Mouse (Mus musculus): Measurements from ENCODE around the gene Fbxo34. TPM values are rescaled to one million over a fixed set of nuclear protein-coding genes. Genes with fewer than 3 reads are reported as not detected.

Fbxo34 gene
- polyA plus RNA-seq, 1 experiment from 2014 or later = 26.3 TPM

DNA sequence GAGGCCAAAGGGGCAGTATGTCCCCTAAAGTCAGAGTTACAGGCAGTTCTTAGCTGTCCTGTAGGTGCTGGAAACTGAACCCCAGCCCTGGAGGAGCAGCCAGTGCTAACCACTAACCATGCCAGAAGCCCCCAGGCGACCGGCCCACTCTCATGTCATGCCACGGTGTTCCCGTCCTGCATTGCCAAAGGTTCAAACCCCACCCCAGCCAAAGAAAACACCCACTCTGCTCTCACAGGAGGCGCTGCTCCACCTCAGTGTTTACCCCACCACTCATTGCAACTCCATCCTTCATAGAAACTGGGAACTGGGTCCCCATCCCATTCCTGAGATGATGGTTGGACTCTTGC is 83.9 kb downstream of the Fbxo34 start:
- 0 out of 2 replicates have a peak overlapping the region, but pooled peaks have one; percentile 28 for H3K27ac ChIP-seq (replicated peaks)
- H3K4me3 ChIP-seq (replicated peaks) = no peak overlapping the region
- no peak overlapping the region for H3K9ac ChIP-seq

DNA sequence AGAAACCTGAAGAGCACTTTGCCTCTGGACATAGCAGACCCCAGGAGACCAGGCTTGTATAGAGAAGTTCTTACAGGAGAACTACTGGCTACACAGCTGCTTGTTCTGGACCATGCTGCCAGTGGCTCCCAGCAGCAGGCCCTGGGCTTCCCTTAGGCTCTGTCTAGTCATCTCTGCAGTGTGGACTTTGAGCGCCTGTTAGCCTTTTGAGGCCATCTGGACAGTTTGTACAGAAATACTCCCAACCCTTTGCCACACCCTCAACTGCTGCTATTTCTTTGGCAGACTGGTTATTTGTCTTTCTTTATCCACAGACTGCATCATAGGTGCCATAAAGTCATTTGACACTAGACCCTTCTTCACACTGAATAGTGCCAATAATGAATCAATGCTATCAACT is 84.9 kb downstream of the Fbxo34 start:
- Histone ChIP-seq H3K9ac (no peak overlapping the region), H3K36me3 (no peaks in the 10 kb centered on the region; the same call in 1 of the 2 replicates)

More for the DNA sequence above, 83.9 kb downstream of the Fbxo34 start:
- 0 out of 2 replicates have a peak, but pooled peaks have one; percentile 6 for ATAC-seq (ENCODE audit: insufficient number of reproducible peaks, low FRiP score, low TSS enrichment, low read depth)
- Histone ChIP-seq H3K27me3 (no peaks in the 10 kb centered on the region), H3K4me2 (replicated peaks) (no peak overlapping the region), H3K4me1 (peaks cover 13% of the 10 kb centered on the region; the same call in 1 of the 2 replicates), H3K9me3 (replicated peaks) (no peaks in the 10 kb centered on the region), H3K36me3 (no peaks in the 10 kb centered on the region; the same call in 1 of the 2 replicates)
- WGBS = 78% methylated on average over 5 of the region's 5 CpGs

GRCm38 (mm10) chr14:47541325-47541948 is 91.2 kb downstream of the Fbxo34 start:
- peaks cover 49% of the 10 kb centered on the region for H3K36me3 ChIP-seq
- H3K4me1 ChIP-seq = no peaks in the 10 kb centered on the region
- H3K4me2 ChIP-seq (replicated peaks) = no peak overlapping the region
- WGBS = 87% methylated on average over 10 of the region's 10 CpGs
- no peak overlapping the region for H3K9ac ChIP-seq
- no peak overlapping the region for H3K27ac ChIP-seq (replicated peaks)
- no peak overlapping the region for H3K4me3 ChIP-seq (replicated peaks)
- H3K9me3 ChIP-seq (replicated peaks) = no peaks in the 10 kb centered on the region
- ATAC-seq (ENCODE audit: insufficient number of reproducible peaks, low FRiP score, low TSS enrichment, low read depth) = no peak
- H3K27me3 ChIP-seq = no peaks in the 10 kb centered on the region

More for the DNA sequence above, 84.9 kb downstream of the Fbxo34 start:
- H3K27ac ChIP-seq (replicated peaks) = no peak overlapping the region
- H3K9me3 ChIP-seq (replicated peaks) = no peaks in the 10 kb centered on the region
- H3K27me3 ChIP-seq = no peaks in the 10 kb centered on the region
- no peak overlapping the region for H3K4me3 ChIP-seq (replicated peaks)
- ATAC-seq (ENCODE audit: insufficient number of reproducible peaks, low FRiP score, low TSS enrichment, low read depth) = no peak
- H3K4me2 ChIP-seq (replicated peaks) = no peak overlapping the region
- peaks cover 13% of the 10 kb centered on the region; the same call in 1 of the 2 replicates for H3K4me1 ChIP-seq
- 89% methylated on average over 1 of the region's 1 CpGs for WGBS

GRCm38 (mm10) chr14:47542283-47542682 is 92.1 kb downstream of the Fbxo34 start:
- no peak overlapping the region for H3K27ac ChIP-seq (replicated peaks)
- H3K36me3 ChIP-seq = peaks cover 57% of the 10 kb centered on the region
- H3K4me2 ChIP-seq (replicated peaks) = no peak overlapping the region
- ATAC-seq (ENCODE audit: insufficient number of reproducible peaks, low FRiP score, low TSS enrichment, low read depth) = no peak
- H3K4me1 ChIP-seq = no peaks in the 10 kb centered on the region
- H3K9me3 ChIP-seq (replicated peaks) = no peaks in the 10 kb centered on the region
- H3K4me3 ChIP-seq (replicated peaks) = no peak overlapping the region
- no peak overlapping the region for H3K9ac ChIP-seq
- no peaks in the 10 kb centered on the region for H3K27me3 ChIP-seq
- 85% methylated on average over 3 of the region's 3 CpGs for WGBS

DNA sequence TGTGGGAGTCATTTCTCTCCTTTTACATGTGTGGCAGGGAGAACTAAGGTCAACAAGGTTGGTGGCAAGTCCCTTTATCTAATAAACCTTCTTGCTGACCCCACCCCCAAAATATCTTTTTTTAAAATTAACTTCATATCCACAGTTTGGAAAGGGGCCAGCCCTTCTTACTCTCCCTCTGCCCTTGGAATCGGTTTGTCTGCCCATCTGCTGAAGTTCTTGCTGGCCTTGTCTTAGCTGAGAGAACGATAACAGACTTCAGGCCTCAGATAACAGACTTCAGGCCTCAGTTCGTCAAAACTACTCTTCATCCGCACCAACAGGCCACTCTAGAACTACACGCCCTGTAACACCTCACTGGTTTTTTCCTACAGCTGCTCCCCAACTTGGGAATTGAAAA is 94.1 kb downstream of the Fbxo34 start:
- peaks cover 77% of the 10 kb centered on the region for H3K36me3 ChIP-seq

DNA sequence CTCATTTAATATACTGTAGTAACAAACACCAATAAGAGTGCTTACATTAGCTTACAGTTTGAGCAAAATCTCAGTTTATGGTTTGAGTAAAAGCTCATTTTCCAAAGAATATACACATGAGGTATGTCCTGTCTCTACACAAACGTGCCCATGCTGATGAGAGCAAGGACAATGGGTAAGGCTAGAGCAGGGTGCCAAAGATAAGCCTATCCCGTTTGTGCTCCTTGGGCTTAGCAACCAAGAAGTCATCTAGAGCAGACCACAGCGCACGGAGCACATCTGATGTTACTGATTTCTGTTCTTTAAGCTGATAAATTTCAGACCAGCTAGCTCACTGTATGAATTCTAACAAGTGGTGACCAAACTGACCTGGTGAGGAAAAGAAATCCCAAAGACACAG is 94.7 kb downstream of the Fbxo34 start:
- H3K4me1 ChIP-seq = no peaks in the 10 kb centered on the region
- 90% methylated on average over 4 of the region's 4 CpGs for WGBS
- H3K27ac ChIP-seq (replicated peaks) = no peak overlapping the region
- H3K4me2 ChIP-seq (replicated peaks) = no peak overlapping the region
- H3K27me3 ChIP-seq = no peaks in the 10 kb centered on the region
- peaks cover 83% of the 10 kb centered on the region for H3K36me3 ChIP-seq
- no peak for ATAC-seq (ENCODE audit: insufficient number of reproducible peaks, low FRiP score, low TSS enrichment, low read depth)
- no peaks in the 10 kb centered on the region for H3K9me3 ChIP-seq (replicated peaks)
- no peak overlapping the region for H3K4me3 ChIP-seq (replicated peaks)
- no peak overlapping the region for H3K9ac ChIP-seq

More for the DNA sequence above, 94.1 kb downstream of the Fbxo34 start:
- no peaks in the 10 kb centered on the region for H3K27me3 ChIP-seq
- H3K4me3 ChIP-seq (replicated peaks) = no peak overlapping the region
- H3K4me2 ChIP-seq (replicated peaks) = no peak overlapping the region
- H3K9me3 ChIP-seq (replicated peaks) = no peaks in the 10 kb centered on the region
- no peak overlapping the region for H3K27ac ChIP-seq (replicated peaks)
- ATAC-seq (ENCODE audit: insufficient number of reproducible peaks, low FRiP score, low TSS enrichment, low read depth) = no peak
- H3K4me1 ChIP-seq = no peaks in the 10 kb centered on the region
- WGBS = 86% methylated on average over 5 of the region's 5 CpGs
- no peak overlapping the region for H3K9ac ChIP-seq

- Histone ChIP-seq H3K4me3 (replicated peaks) (no peak overlapping the region), H3K9ac (no peak overlapping the region), H3K4me1 (no peaks in the 10 kb centered on the region), H3K27ac (replicated peaks) (no peak overlapping the region), H3K27me3 (no peaks in the 10 kb centered on the region), H3K36me3 (peaks cover 74% of the 10 kb centered on the region), H3K9me3 (replicated peaks) (no peaks in the 10 kb centered on the region), H3K4me2 (replicated peaks) (no peak overlapping the region)
- 84% methylated on average over 6 of the region's 6 CpGs for WGBS
- ATAC-seq (ENCODE audit: insufficient number of reproducible peaks, low FRiP score, low TSS enrichment, low read depth) = no peak
Observed at GRCm38 (mm10) chr14:47551668-47552067, 101.4 kb downstream of the Fbxo34 start.

DNA sequence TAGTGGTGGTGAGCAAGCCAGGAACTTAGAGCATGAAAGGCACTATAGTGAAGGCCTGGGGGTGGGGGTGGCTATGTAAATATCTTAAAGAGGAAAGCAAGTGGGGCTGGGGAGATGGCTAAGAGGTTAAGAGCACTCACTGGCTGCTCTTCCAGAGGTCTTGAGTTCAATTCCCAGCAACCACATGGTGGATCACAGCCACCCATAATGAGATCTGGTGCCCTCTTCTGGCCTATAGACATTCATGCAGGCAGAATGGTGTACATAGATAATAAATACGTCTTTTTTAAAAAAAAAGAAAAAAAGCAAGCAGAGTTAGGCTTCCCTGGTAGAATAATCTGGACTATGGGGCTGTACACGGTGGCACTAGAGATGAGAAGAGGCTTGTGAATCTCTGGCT is 103.2 kb downstream of the Fbxo34 start:
- no peaks in the 10 kb centered on the region for H3K27me3 ChIP-seq
- H3K4me2 ChIP-seq (replicated peaks) = no peak overlapping the region
- no peak overlapping the region for H3K4me3 ChIP-seq (replicated peaks)
- H3K9me3 ChIP-seq (replicated peaks) = no peaks in the 10 kb centered on the region
- peaks cover 64% of the 10 kb centered on the region for H3K36me3 ChIP-seq
- 82% methylated on average over 2 of the region's 2 CpGs for WGBS
- H3K27ac ChIP-seq (replicated peaks) = no peak overlapping the region
- no peaks in the 10 kb centered on the region for H3K4me1 ChIP-seq
- H3K9ac ChIP-seq = no peak overlapping the region
- ATAC-seq (ENCODE audit: insufficient number of reproducible peaks, low FRiP score, low TSS enrichment, low read depth) = no peak

DNA sequence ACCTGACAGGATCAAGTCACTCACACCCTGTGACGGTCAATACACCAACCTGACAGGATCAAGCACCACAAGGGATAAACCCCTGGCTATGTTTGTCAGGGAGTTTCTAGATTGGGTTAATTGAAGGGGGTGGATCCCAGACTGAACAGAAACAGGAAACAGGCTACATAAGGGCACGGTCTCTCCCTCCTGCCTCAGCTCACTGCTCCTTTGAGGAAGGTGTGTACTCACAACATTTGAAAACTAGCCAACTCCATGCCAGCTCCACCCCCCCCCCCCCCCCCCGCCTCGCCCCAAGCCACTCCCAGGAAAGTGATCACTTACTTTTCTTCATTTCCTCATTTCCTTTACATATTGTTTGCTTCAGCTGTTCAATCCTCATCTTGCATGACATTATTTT is 104.0 kb downstream of the Fbxo34 start:
- H3K4me1 ChIP-seq = no peaks in the 10 kb centered on the region
- H3K9ac ChIP-seq = no peak overlapping the region
- no peak overlapping the region for H3K27ac ChIP-seq (replicated peaks)
- peaks cover 56% of the 10 kb centered on the region for H3K36me3 ChIP-seq
- ATAC-seq (ENCODE audit: insufficient number of reproducible peaks, low FRiP score, low TSS enrichment, low read depth) = no peak
- no peak overlapping the region for H3K4me2 ChIP-seq (replicated peaks)
- 92% methylated on average over 3 of the region's 4 CpGs for WGBS
- H3K27me3 ChIP-seq = no peaks in the 10 kb centered on the region
- H3K4me3 ChIP-seq (replicated peaks) = no peak overlapping the region
- H3K9me3 ChIP-seq (replicated peaks) = no peaks in the 10 kb centered on the region

GRCm38 (mm10) chr14:47555225-47555624 is 105.0 kb downstream of the Fbxo34 start:
- H3K4me3 ChIP-seq (replicated peaks) = no peak overlapping the region
- 96% methylated on average over 5 of the region's 5 CpGs for WGBS
- peaks cover 46% of the 10 kb centered on the region for H3K36me3 ChIP-seq

DNA sequence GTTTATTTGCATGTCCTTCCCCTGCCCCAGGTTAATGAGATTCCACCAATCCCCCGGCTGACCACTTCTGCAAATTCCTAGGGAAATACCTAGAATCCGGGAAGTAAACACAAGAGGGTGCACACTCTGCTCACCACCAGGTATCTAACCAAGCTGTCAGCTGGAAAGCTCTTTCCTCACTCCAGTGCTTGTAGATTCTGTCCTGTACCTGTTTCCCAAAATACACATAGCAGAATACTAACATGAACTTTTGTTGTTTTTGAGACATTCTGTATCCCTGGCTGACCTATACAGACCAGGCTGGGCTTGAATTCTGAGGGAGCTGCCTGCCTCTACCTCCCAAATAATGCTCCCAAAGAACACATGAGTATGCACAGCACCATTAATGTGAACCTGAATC is 110.5 kb downstream of the Fbxo34 start:
- Histone ChIP-seq H3K36me3 (peaks cover 32% of the 10 kb centered on the region; the same call in 1 of the 2 replicates), H3K9me3 (replicated peaks) (no peaks in the 10 kb centered on the region), H3K4me3 (replicated peaks) (no peak overlapping the region), H3K9ac (no peak overlapping the region), H3K27ac (replicated peaks) (no peak overlapping the region), H3K4me2 (replicated peaks) (no peak overlapping the region), H3K27me3 (no peaks in the 10 kb centered on the region), H3K4me1 (no peaks in the 10 kb centered on the region)
- no peak for ATAC-seq (ENCODE audit: insufficient number of reproducible peaks, low FRiP score, low TSS enrichment, low read depth)
- 88% methylated on average over 2 of the region's 2 CpGs for WGBS

More at GRCm38 (mm10) chr14:47555225-47555624, 105.0 kb downstream of the Fbxo34 start:
- H3K9me3 ChIP-seq (replicated peaks) = no peaks in the 10 kb centered on the region
- H3K27me3 ChIP-seq = no peaks in the 10 kb centered on the region
- H3K27ac ChIP-seq (replicated peaks) = no peak overlapping the region
- no peaks in the 10 kb centered on the region for H3K4me1 ChIP-seq
- H3K9ac ChIP-seq = no peak overlapping the region
- no peak for ATAC-seq (ENCODE audit: insufficient number of reproducible peaks, low FRiP score, low TSS enrichment, low read depth)
- no peak overlapping the region for H3K4me2 ChIP-seq (replicated peaks)

- H3K9ac ChIP-seq = no peak overlapping the region
- no peaks in the 10 kb centered on the region for H3K27me3 ChIP-seq
- no peak overlapping the region for H3K4me3 ChIP-seq (replicated peaks)
- H3K4me2 ChIP-seq (replicated peaks) = no peak overlapping the region
- peaks cover 6% of the 10 kb centered on the region for H3K4me1 ChIP-seq
- no peak overlapping the region for H3K27ac ChIP-seq (replicated peaks)
- H3K36me3 ChIP-seq = peaks cover 21% of the 10 kb centered on the region; the same call in 1 of the 2 replicates
- ATAC-seq (ENCODE audit: insufficient number of reproducible peaks, low FRiP score, low TSS enrichment, low read depth) = no peak
- H3K9me3 ChIP-seq (replicated peaks) = no peaks in the 10 kb centered on the region
- 93% methylated on average over 1 of the region's 1 CpGs for whole genome bisulfite sequencing
Observed at GRCm38 (mm10) chr14:47562530-47562929, 112.3 kb downstream of the Fbxo34 start.
